13 mouse cellular contexts compared by ENCODE assay signal in genomic region chr9:61311604-61312003, GRCm38 (mm10).
A peak's percentile ranks its signal among the peaks of the same experiment; 100 is the strongest.
DNase-seq lines count a peak whose midpoint lies in the region; ATAC-seq and TF ChIP-seq lines count a peak whose summit lies in the region.
"Had no signal": no experiment of that assay in that cellular context is flagged by ENCODE, and none has a peak within 500 bp of the region (broad histone marks: within the 10 kb centered on the region; RNA-seq: fewer than 3 reads in every experiment).

No protein-coding gene starts in this region.

- H3K27ac ChIP-seq in lung, embryonic 14.5 days (ENCODE audit: low read depth) = no peak overlapping the region
- H3K27ac ChIP-seq in neural tube, embryonic 12.5 days = 0 out of 2 replicates have a peak overlapping the region, but pooled peaks have one; percentile 12
- H3K27ac ChIP-seq in layer of hippocampus, adult 2 months = no peak overlapping the region
- H3K27ac ChIP-seq: hindbrain, embryonic 15.5 days; kidney, postnatal 0 days had no signal

- no peaks in the 10 kb centered on the region for H3K36me3 ChIP-seq in lung, embryonic 14.5 days (ENCODE audit: insufficient read depth)
- no peaks in the 10 kb centered on the region for H3K36me3 ChIP-seq in neural tube, embryonic 12.5 days
- H3K36me3 ChIP-seq: hindbrain, embryonic 15.5 days had no signal

- H3K27me3 ChIP-seq in lung, embryonic 14.5 days (ENCODE audit: insufficient read depth, low read length) = peaks cover 59% of the 10 kb centered on the region
- H3K27me3 ChIP-seq in neural tube, embryonic 12.5 days (replicated peaks) = 0 out of 2 replicates have a peak, but pooled peaks cover 8% of the 10 kb centered on the region
- H3K27me3 ChIP-seq: hindbrain, embryonic 15.5 days had no signal

- WGBS in lung, embryonic 14.5 days = 49% methylated on average over 5 of the region's 5 CpGs
- whole genome bisulfite sequencing in neural tube, embryonic 12.5 days = 28% methylated on average over 5 of the region's 5 CpGs

- H3K9me3 ChIP-seq in lung, embryonic 14.5 days (ENCODE audit: low read depth, low read length) = no peaks in the 10 kb centered on the region
- H3K9me3 ChIP-seq in neural tube, embryonic 12.5 days = no peaks in the 10 kb centered on the region
- H3K9me3 ChIP-seq: hindbrain, embryonic 15.5 days had no signal

- peak; percentile 70 for DNase-seq in lung, embryonic 14.5 days
- no peak for DNase-seq in lung, postnatal 4 days
- peak; percentile 40 for DNase-seq in embryo, embryonic 11.5 days (ENCODE audit: low read depth, low spot score)
- DNase-seq in forelimb bud, embryonic 11.5 days (ENCODE audit: low read depth, low spot score) = peak; percentile 78
- DNase-seq in cerebellum, postnatal 36 days = no peak
- no peak for DNase-seq in layer of hippocampus, adult 2 months (ENCODE audit: low spot score in 2 of 2)
- DNase-seq: cerebellum, adult 8-10 months; lung, postnatal 36 days; right cerebral cortex, postnatal 4 days had no signal

- no peak overlapping the region for H3K4me3 ChIP-seq in lung, embryonic 14.5 days (ENCODE audit: low read depth, low read length)
- no peak overlapping the region for H3K4me3 ChIP-seq in neural tube, embryonic 12.5 days
- no peak overlapping the region for H3K4me3 ChIP-seq in layer of hippocampus, adult 2 months
- H3K4me3 ChIP-seq: hindbrain, embryonic 15.5 days; myocyte had no signal

- ATAC-seq in lung, embryonic 14.5 days (ENCODE audit: insufficient read depth) = no peak
- peak; percentile 62 for ATAC-seq in neural tube, embryonic 12.5 days (ENCODE audit: low FRiP score, low read depth)

- no peak overlapping the region for H3K9ac ChIP-seq in lung, embryonic 14.5 days
- H3K9ac ChIP-seq in neural tube, embryonic 12.5 days = no peak overlapping the region
- H3K9ac ChIP-seq: hindbrain, embryonic 15.5 days had no signal

- no peak overlapping the region for H3K4me2 ChIP-seq in lung, embryonic 14.5 days
- no peak overlapping the region for H3K4me2 ChIP-seq in neural tube, embryonic 12.5 days (replicated peaks)
- H3K4me2 ChIP-seq: hindbrain, embryonic 15.5 days had no signal

- H3K4me1 ChIP-seq in lung, embryonic 14.5 days (ENCODE audit: insufficient read depth) = peaks cover 25% of the 10 kb centered on the region
- peaks cover 45% of the 10 kb centered on the region for H3K4me1 ChIP-seq in neural tube, embryonic 12.5 days

- TF ChIP-seq CTCF in lung, embryonic 14.5 days (IDR thresholded peaks at IDR 0.05; ENCODE audit: low read depth) = no peak
- TF ChIP-seq CTCF in layer of hippocampus, adult 2 months (conservative IDR thresholded peaks at IDR 0.05) = no peak

Comparison
In these comparisons a context has a peak if more than half of its experiments do, and no peak if none do; other contexts are left out.
1. DNase-seq: peak in lung, embryonic 14.5 days (single experiment), embryo, embryonic 11.5 days (single experiment) and forelimb bud, embryonic 11.5 days (single experiment); none in lung, postnatal 4 days (0 of 2), cerebellum, postnatal 36 days (0 of 2) and layer of hippocampus, adult 2 months (0 of 2).